Mouse (Mus musculus) brown adipose tissue, adult 24 weeks (tissue): ENCODE measurements at regions not wholly inside any gene's neighbourhood (a gene's known extent, or its start where the extent isn't known, plus 50 kb on each side); places are given as distances from the start of the nearest gene placed in this dataset.

Experiments
- H3K27ac ChIP-seq: fragments of 200-500 bp; replicated peaks from 2 replicates; pipeline ENCODE4 v1.5.1; 2012; ENCODE audit warnings: low read depth, mild to moderate bottlenecking, low read length
- H3K4me1 ChIP-seq: fragments of 200-500 bp; 2 replicates; pipeline ENCODE4 v1.6.1; 2012; ENCODE audit warnings: low read length, mixed read lengths; ENCODE audit not compliant: control insufficient read depth, insufficient read depth, insufficient read length
- H3K4me3 ChIP-seq: fragments of 200-500 bp; 2 replicates; pipeline ENCODE4 v1.5.1; 2012; ENCODE audit warnings: low read depth, mild to moderate bottlenecking, low read length, moderate library complexity; ENCODE audit not compliant: insufficient read depth

DNA sequence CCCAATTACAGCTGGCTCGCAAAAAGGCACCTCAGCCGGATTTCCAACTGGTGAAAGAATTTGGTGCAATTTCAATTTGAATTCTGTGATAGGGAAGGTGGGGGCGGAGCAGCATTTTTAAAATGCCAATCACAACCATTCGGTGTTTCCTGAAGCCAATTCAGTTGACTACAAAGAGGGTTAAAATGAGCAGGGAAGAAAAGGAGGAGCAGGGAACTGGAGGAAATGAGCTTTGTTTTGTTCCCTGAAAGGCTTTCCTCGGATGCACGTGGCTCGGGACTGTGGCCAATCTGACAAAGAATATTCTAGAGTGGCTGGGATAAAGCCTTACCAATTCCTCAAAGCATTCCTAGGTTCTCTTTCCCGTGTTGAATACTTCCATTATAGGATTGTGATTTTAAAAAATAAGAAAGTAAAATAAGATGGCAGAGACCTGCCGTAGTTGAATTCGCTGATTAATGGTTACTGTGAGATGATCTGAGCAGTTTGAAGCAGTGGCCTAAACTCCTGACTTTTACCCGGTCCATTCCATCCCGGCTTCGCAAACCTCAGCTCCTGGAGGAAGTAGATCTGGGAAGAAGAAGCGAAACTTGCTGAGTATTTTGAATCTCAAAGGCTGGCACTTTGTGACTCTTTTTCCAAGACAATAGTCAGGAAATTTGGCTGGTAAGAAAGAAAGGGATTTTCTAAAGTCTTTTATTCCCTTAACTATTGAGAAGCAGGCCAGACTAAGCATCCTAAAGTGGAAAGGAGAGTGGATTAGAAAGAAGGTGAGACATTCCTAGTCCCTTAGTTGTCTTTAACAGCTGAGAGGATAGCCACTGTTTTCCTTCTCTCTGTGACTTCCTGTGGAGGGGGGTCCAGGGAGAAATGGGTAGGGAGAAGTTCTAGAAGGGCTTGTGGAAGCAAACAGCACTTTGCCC lies 229.3 kb upstream of the Adgrl2 start:
- Histone ChIP-seq H3K27ac (peak overlapping the region; percentile 79), H3K4me3 (no peak overlapping the region)

GRCm38 (mm10) chr3:149217916-149218803 lies 227.8 kb upstream of the Adgrl2 start:
- Histone ChIP-seq H3K4me3 (no peak overlapping the region), H3K4me1 (peaks cover 11% of the 10 kb centered on the region; the same call in 1 of the 2 replicates)

More for the DNA sequence above, 229.3 kb upstream of the Adgrl2 start:
- peaks cover 8% of the 10 kb centered on the region; the same call in 1 of the 2 replicates for H3K4me1 ChIP-seq

GRCm38 (mm10) chr3:149216759-149217400 lies 226.5 kb upstream of the Adgrl2 start:
- Histone ChIP-seq H3K4me1 (peaks cover 11% of the 10 kb centered on the region; the same call in 1 of the 2 replicates), H3K27ac (no peak overlapping the region), H3K4me3 (no peak overlapping the region)

More at GRCm38 (mm10) chr3:149217916-149218803, 227.8 kb upstream of the Adgrl2 start:
- no peak overlapping the region for H3K27ac ChIP-seq

- Histone ChIP-seq H3K27ac (no peak overlapping the region), H3K4me3 (no peak overlapping the region), H3K4me1 (peaks cover 6% of the 10 kb centered on the region; the same call in 1 of the 2 replicates)
Measured at GRCm38 (mm10) chr3:149215691-149216090, 225.3 kb upstream of the Adgrl2 start.

GRCm38 (mm10) chr3:149211909-149212308 lies 221.6 kb upstream of the Adgrl2 start:
- Histone ChIP-seq H3K4me3 (no peak overlapping the region), H3K4me1 (peaks cover 2% of the 10 kb centered on the region; the same call in 1 of the 2 replicates), H3K27ac (no peak overlapping the region)

DNA sequence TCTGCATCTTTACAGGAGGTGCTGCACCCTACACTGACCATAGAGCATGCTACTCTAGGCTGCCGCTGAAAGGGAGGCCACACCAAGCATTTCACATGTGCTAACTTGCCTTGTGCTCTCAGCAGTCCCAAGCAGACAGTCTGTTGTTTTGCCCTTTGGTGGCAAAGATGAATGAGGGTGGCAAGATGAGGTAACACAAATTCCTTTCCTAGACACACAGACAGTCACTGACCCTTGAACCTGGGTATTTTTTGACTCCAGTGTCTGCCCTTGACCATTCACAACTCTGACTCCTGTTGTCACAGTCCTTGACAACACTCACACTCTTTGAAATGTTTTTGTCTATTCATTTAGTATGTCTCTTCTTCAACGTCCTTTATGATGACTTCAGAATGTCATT lies 218.9 kb upstream of the Adgrl2 start:
- Histone ChIP-seq H3K4me1 (peaks cover 2% of the 10 kb centered on the region; the same call in 1 of the 2 replicates), H3K27ac (no peak overlapping the region), H3K4me3 (no peak overlapping the region)

GRCm38 (mm10) chr3:149203451-149203850 lies 213.1 kb upstream of the Adgrl2 start:
- no peaks in the 10 kb centered on the region; the same call in 1 of the 2 replicates for H3K4me1 ChIP-seq
- H3K27ac ChIP-seq: peak overlapping the region; percentile 94
- H3K4me3 ChIP-seq: no peak overlapping the region

GRCm38 (mm10) chr3:149196477-149197185 lies 206.3 kb upstream of the Adgrl2 start:
- Histone ChIP-seq H3K4me3 (no peak overlapping the region), H3K4me1 (peaks cover 3% of the 10 kb centered on the region; the same call in 1 of the 2 replicates), H3K27ac (no peak overlapping the region)

GRCm38 (mm10) chr3:149190856-149191576 lies 200.7 kb upstream of the Adgrl2 start:
- Histone ChIP-seq H3K4me1 (peaks cover 3% of the 10 kb centered on the region; the same call in 1 of the 2 replicates), H3K4me3 (peak overlapping the region; percentile 45), H3K27ac (peak overlapping the region; percentile 96)

DNA sequence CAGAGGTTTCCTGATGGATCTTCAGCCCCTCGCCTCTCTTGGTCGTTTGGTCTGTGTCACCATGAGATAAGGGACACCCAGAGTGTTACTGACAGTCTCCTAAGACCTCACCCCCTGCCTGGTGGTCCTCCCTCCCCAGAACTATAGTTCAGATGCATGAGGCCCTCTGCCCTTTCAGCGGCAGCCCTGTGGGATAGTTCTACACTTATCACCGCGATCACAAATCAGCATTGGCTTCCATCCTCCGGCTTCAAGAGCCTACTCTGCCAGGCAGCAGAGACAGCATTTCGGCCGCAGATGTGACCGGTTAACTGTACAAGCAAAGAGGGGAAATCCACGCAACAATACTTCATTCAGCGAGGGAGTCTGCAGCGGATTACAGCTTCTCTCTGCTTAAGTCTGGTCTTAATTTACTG lies 193.8 kb upstream of the Adgrl2 start:
- H3K4me1 ChIP-seq: no peaks in the 10 kb centered on the region
- no peak overlapping the region for H3K4me3 ChIP-seq

DNA sequence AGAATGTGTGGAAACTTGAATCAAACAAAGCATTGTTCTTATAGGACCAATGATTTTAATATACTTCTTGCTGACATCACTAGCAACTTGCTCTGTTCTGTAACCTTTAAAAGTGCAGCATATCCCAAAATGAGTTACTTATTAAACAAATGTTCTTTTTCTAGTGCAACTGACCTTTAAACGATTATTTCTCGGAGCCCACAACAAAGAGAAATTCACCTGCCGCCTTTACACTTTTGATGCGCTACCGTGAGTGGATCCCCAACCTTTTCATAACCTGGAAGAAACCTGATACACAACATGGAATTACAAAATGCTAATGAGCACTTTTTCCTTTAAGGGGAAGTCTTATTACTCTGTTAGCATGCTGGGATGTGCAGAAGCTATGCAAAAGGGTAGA lies 191.7 kb upstream of the Adgrl2 start:
- Histone ChIP-seq H3K4me3 (no peak overlapping the region), H3K4me1 (no peaks in the 10 kb centered on the region), H3K27ac (no peak overlapping the region)

More for the DNA sequence above, 193.8 kb upstream of the Adgrl2 start:
- H3K27ac ChIP-seq: no peak overlapping the region

DNA sequence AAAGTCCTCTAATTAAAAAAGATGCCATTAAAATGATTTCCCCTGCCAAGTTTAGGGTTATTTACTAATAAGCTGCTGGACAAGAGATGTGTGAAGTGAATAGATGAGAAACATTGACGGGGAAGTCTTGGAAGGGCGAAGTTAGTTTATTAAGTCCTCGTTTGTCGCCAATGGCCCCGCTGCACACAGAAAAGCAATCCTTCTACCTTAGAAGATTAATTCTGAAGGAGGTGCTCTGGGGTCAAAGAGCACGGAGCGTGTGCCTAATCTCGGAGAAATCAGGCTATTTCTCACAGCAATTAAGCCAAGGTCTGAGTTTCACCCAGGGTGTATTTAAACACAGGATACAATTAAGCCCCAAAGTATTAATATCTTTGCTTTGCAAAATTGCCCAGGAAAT lies 189.8 kb upstream of the Adgrl2 start:
- Histone ChIP-seq H3K4me3 (no peak overlapping the region), H3K27ac (no peak overlapping the region), H3K4me1 (no peaks in the 10 kb centered on the region)

DNA sequence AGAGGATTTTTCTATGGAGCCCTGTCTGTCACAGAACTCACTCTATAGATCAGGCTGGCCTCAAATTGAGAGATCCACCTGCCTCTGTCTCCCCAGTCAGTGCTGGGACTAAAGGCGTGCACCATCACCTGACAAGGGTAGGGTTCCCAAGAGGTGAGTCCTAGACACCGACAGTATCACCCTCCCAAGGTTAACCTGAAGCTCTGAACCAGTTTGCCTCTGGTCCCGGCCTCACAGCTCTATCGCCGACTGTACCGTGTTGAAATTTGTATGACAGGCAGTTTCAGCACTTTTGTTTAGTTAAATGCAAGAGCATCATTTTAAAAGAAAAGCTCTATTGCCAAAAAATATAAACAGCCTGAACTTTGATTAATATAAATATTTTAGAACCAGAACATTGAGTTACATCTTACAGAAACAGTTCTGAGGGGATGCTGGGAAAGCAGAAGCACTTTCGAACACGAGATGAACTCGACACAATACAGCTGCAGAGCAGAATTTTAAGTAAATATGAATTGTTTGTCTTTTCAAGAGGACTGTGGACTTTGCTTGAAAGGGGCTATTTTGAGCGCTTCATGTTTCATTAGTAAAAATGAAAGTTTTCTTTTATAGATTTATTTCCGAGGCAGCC lies 189.2 kb upstream of the Adgrl2 start:
- Histone ChIP-seq H3K27ac (no peak overlapping the region), H3K4me1 (no peaks in the 10 kb centered on the region)

More for the DNA sequence above, 189.2 kb upstream of the Adgrl2 start:
- H3K4me3 ChIP-seq: no peak overlapping the region
